Mouse (Mus musculus) neural tube, embryonic 13.5 days (tissue): Measurements from ENCODE around the gene Gm5294. TPM values are rescaled to one million over a fixed set of nuclear protein-coding genes. Genes with fewer than 3 reads are reported as not detected.
A peak's percentile ranks its signal among the peaks of the same experiment; 100 is the strongest.

Source experiments
- ATAC-seq: fragments of 200-750 bp; cut with Nextera tagmentation; 2 replicates; pipeline ENCODE4 v1.8.0; 2017; ENCODE audit warnings: low read depth, mild to moderate bottlenecking, moderate TSS enrichment, moderate library complexity
- H3K27ac ChIP-seq: fragments of 300-500 bp; sonication (generic); replicated peaks from 2 replicates; pipeline ENCODE4 v1.5.1; 2015; ENCODE audit warnings: moderate library complexity, mild to moderate bottlenecking, inconsistent platforms
- H3K27me3 ChIP-seq: fragments of 300-500 bp; sonication (generic); 2 replicates; pipeline ENCODE4 v1.6.1; 2015; ENCODE audit warnings: mild to moderate bottlenecking, inconsistent platforms
- H3K36me3 ChIP-seq: fragments of 300-500 bp; sonication (generic); 2 replicates; pipeline ENCODE4 v1.6.1; 2015; ENCODE audit warnings: mild to moderate bottlenecking, inconsistent platforms
- H3K4me1 ChIP-seq: fragments of 300-500 bp; sonication (generic); replicated peaks from 2 replicates; pipeline ENCODE4 v1.6.1; 2015; ENCODE audit warnings: inconsistent platforms
- H3K4me2 ChIP-seq: fragments of 300-500 bp; sonication (generic); 2 replicates; pipeline ENCODE4 v1.6.1; 2015; ENCODE audit warnings: inconsistent platforms, mild to moderate bottlenecking, moderate library complexity
- H3K4me3 ChIP-seq: fragments of 300-500 bp; sonication (generic); 2 replicates; pipeline ENCODE4 v1.5.1; 2015; ENCODE audit warnings: mild to moderate bottlenecking, inconsistent platforms
- H3K9ac ChIP-seq: fragments of 300-500 bp; sonication (generic); 2 replicates; pipeline ENCODE4 v1.6.1; 2015; ENCODE audit warnings: moderate library complexity, mild to moderate bottlenecking, inconsistent platforms
- H3K9me3 ChIP-seq: fragments of 300-500 bp; sonication (generic); 2 replicates; pipeline ENCODE4 v1.6.1; 2016; ENCODE audit warnings: inconsistent platforms
- WGBS: fragments of 180-500 bp; shearing (Covaris S2); methylation state at CpG from one replicate; pipeline ENCODE4 v1.1.7; 2015; 5-methylcytosine and 5-hydroxymethylcytosine counted together
- polyA plus RNA-seq: library from polyadenylated mRNA; unstranded; fragments of >200 nt; fragmentation: Nextera tagmentation; extraction: Ambion mirVana; gene quantifications from 2 replicates; pipeline ENCODE4 v1.2.1, GENCODE M21; 2015

The Gm5294 gene
- polyA plus RNA-seq, 1 experiment from 2014 or later, result not detected

- peaks cover 68% of the 10 kb centered on the region for H3K36me3 ChIP-seq
- 91% methylated on average over 5 of the region's 5 CpGs for WGBS
- no peaks in the 10 kb centered on the region for H3K9me3 ChIP-seq
- no peak for ATAC-seq
- H3K27ac ChIP-seq, result no peak overlapping the region
- no peaks in the 10 kb centered on the region for H3K4me1 ChIP-seq
- no peak overlapping the region for H3K4me2 ChIP-seq
- no peaks in the 10 kb centered on the region for H3K27me3 ChIP-seq
- no peak overlapping the region for H3K4me3 ChIP-seq
- no peak overlapping the region for H3K9ac ChIP-seq
Measured at GRCm38 (mm10) chr5:138804286-138804685, 15.6 kb upstream of the Gm5294 start.

GRCm38 (mm10) chr5:138809767-138810166 lies 10.1 kb upstream of the Gm5294 start:
- WGBS, result 95% methylated on average over 6 of the region's 6 CpGs
- no peaks in the 10 kb centered on the region for H3K27me3 ChIP-seq

GRCm38 (mm10) chr5:138820717-138821332 lies 945 bp downstream of the Gm5294 start:
- ATAC-seq, result no peak
- WGBS, result 3% methylated on average over 39 of the region's 39 CpGs
- no peaks in the 10 kb centered on the region for H3K36me3 ChIP-seq

More at GRCm38 (mm10) chr5:138809767-138810166, 10.1 kb upstream of the Gm5294 start:
- Histone ChIP-seq H3K27ac (no peak overlapping the region), H3K36me3 (peaks cover 60% of the 10 kb centered on the region), H3K4me3 (no peak overlapping the region), H3K9me3 (no peaks in the 10 kb centered on the region), H3K4me2 (no peak overlapping the region), H3K9ac (no peak overlapping the region), H3K4me1 (no peaks in the 10 kb centered on the region)
- no peak for ATAC-seq

GRCm38 (mm10) chr5:138825090-138825489 lies 5.2 kb downstream of the Gm5294 start:
- ATAC-seq, result no peak
- H3K27me3 ChIP-seq, result peaks cover 49% of the 10 kb centered on the region
- H3K9ac ChIP-seq, result no peak overlapping the region
- H3K4me1 ChIP-seq, result peaks cover 8% of the 10 kb centered on the region
- H3K36me3 ChIP-seq, result no peaks in the 10 kb centered on the region
- no peak overlapping the region for H3K4me2 ChIP-seq
- 74% methylated on average over 3 of the region's 3 CpGs for WGBS
- H3K4me3 ChIP-seq, result no peak overlapping the region
- H3K27ac ChIP-seq, result no peak overlapping the region
- H3K9me3 ChIP-seq, result no peaks in the 10 kb centered on the region

More at GRCm38 (mm10) chr5:138820717-138821332, 945 bp downstream of the Gm5294 start:
- Histone ChIP-seq H3K9ac (no peak overlapping the region), H3K27ac (no peak overlapping the region), H3K4me2 (peak overlapping the region; percentile 46), H3K9me3 (no peaks in the 10 kb centered on the region), H3K27me3 (peaks cover 71% of the 10 kb centered on the region), H3K4me1 (peaks cover 8% of the 10 kb centered on the region), H3K4me3 (peak overlapping the region; percentile 20)

GRCm38 (mm10) chr5:138833406-138833805 lies 13.5 kb downstream of the Gm5294 start:
- no peaks in the 10 kb centered on the region for H3K9me3 ChIP-seq
- peak; percentile 56; the same call in 1 of the 2 replicates for ATAC-seq
- no peak overlapping the region for H3K9ac ChIP-seq
- 15% methylated on average over 6 of the region's 6 CpGs for WGBS
- H3K4me2 ChIP-seq, result no peak overlapping the region
- no peak overlapping the region for H3K27ac ChIP-seq
- no peak overlapping the region for H3K4me3 ChIP-seq
- H3K4me1 ChIP-seq, result peaks cover 10% of the 10 kb centered on the region
- H3K36me3 ChIP-seq, result no peaks in the 10 kb centered on the region
- H3K27me3 ChIP-seq, result no peaks in the 10 kb centered on the region

- Histone ChIP-seq H3K4me1 (peaks cover 10% of the 10 kb centered on the region), H3K4me2 (no peak overlapping the region), H3K27ac (no peak overlapping the region), H3K9ac (no peak overlapping the region), H3K36me3 (no peaks in the 10 kb centered on the region), H3K9me3 (no peaks in the 10 kb centered on the region), H3K4me3 (no peak overlapping the region), H3K27me3 (no peaks in the 10 kb centered on the region)
- 92% methylated on average over 3 of the region's 3 CpGs for WGBS
- ATAC-seq, result no peak
Measured at GRCm38 (mm10) chr5:138834910-138835309, 15.0 kb downstream of the Gm5294 start.

- ATAC-seq, result no peak
- Histone ChIP-seq H3K27ac (no peak overlapping the region), H3K4me3 (no peak overlapping the region), H3K4me2 (no peak overlapping the region), H3K9ac (no peak overlapping the region), H3K27me3 (0 out of 2 replicates have a peak, but pooled peaks cover 4% of the 10 kb centered on the region), H3K36me3 (no peaks in the 10 kb centered on the region), H3K9me3 (0 out of 2 replicates have a peak, but pooled peaks cover 6% of the 10 kb centered on the region), H3K4me1 (no peaks in the 10 kb centered on the region)
- WGBS, result 93% methylated on average over 4 of the region's 4 CpGs
Measured at GRCm38 (mm10) chr5:138840981-138841380, 21.1 kb downstream of the Gm5294 start.

- H3K4me3 ChIP-seq, result no peak overlapping the region
- WGBS, result 79% methylated on average over 9 of the region's 9 CpGs
- no peak for ATAC-seq
Measured at GRCm38 (mm10) chr5:138843168-138843824, 23.4 kb downstream of the Gm5294 start.

GRCm38 (mm10) chr5:138846506-138846905 lies 26.6 kb downstream of the Gm5294 start:
- ATAC-seq, result no peak
- no peak overlapping the region for H3K4me3 ChIP-seq
- no peaks in the 10 kb centered on the region for H3K36me3 ChIP-seq
- H3K9ac ChIP-seq, result no peak overlapping the region
- H3K27ac ChIP-seq, result no peak overlapping the region
- 67% methylated on average over 4 of the region's 4 CpGs for WGBS
- no peak overlapping the region for H3K4me2 ChIP-seq
- peaks cover 8% of the 10 kb centered on the region for H3K4me1 ChIP-seq
- H3K27me3 ChIP-seq, result 0 out of 2 replicates have a peak, but pooled peaks cover 4% of the 10 kb centered on the region
- H3K9me3 ChIP-seq, result no peaks in the 10 kb centered on the region

More at GRCm38 (mm10) chr5:138843168-138843824, 23.4 kb downstream of the Gm5294 start:
- Histone ChIP-seq H3K27me3 (0 out of 2 replicates have a peak, but pooled peaks cover 4% of the 10 kb centered on the region), H3K4me1 (peaks cover 7% of the 10 kb centered on the region), H3K36me3 (no peaks in the 10 kb centered on the region), H3K9me3 (0 out of 2 replicates have a peak, but pooled peaks cover 6% of the 10 kb centered on the region), H3K27ac (no peak overlapping the region), H3K9ac (no peak overlapping the region), H3K4me2 (no peak overlapping the region)

- no peaks in the 10 kb centered on the region for H3K9me3 ChIP-seq
- H3K27me3 ChIP-seq, result 0 out of 2 replicates have a peak, but pooled peaks cover 4% of the 10 kb centered on the region
- H3K27ac ChIP-seq, result no peak overlapping the region
- ATAC-seq, result peak; percentile 70; the same call in 1 of the 2 replicates
- H3K9ac ChIP-seq, result no peak overlapping the region
- no peak overlapping the region for H3K4me3 ChIP-seq
- no peaks in the 10 kb centered on the region for H3K36me3 ChIP-seq
- peaks cover 8% of the 10 kb centered on the region for H3K4me1 ChIP-seq
- peak overlapping the region; percentile 20 for H3K4me2 ChIP-seq
- WGBS, result 3% methylated on average over 7 of the region's 7 CpGs
Measured at GRCm38 (mm10) chr5:138848102-138848501, 28.2 kb downstream of the Gm5294 start.

GRCm38 (mm10) chr5:138849682-138850461 lies 30.0 kb downstream of the Gm5294 start:
- peaks cover 8% of the 10 kb centered on the region for H3K4me1 ChIP-seq
- ATAC-seq, result no peak
- WGBS, result 77% methylated on average over 23 of the region's 23 CpGs
- H3K9ac ChIP-seq, result no peak overlapping the region
- H3K9me3 ChIP-seq, result no peaks in the 10 kb centered on the region
- H3K27me3 ChIP-seq, result 0 out of 2 replicates have a peak, but pooled peaks cover 4% of the 10 kb centered on the region
- no peak overlapping the region for H3K4me3 ChIP-seq
- no peak overlapping the region for H3K27ac ChIP-seq
- no peak overlapping the region for H3K4me2 ChIP-seq
- no peaks in the 10 kb centered on the region for H3K36me3 ChIP-seq

GRCm38 (mm10) chr5:138850462-138850844 lies 30.6 kb downstream of the Gm5294 start:
- H3K9ac ChIP-seq, result no peak overlapping the region
- no peak for ATAC-seq
- no peak overlapping the region for H3K4me2 ChIP-seq
- no peaks in the 10 kb centered on the region for H3K36me3 ChIP-seq
- H3K9me3 ChIP-seq, result no peaks in the 10 kb centered on the region
- H3K27ac ChIP-seq, result no peak overlapping the region
- WGBS, result 83% methylated on average over 5 of the region's 5 CpGs
- H3K4me3 ChIP-seq, result no peak overlapping the region
- 0 out of 2 replicates have a peak, but pooled peaks cover 4% of the 10 kb centered on the region for H3K27me3 ChIP-seq
- peaks cover 8% of the 10 kb centered on the region for H3K4me1 ChIP-seq
